ENCODE assay signal across 30 mouse cellular contexts in genomic region chr5:5551110-5551509, GRCm38 (mm10). TPM values are rescaled to one million over a fixed set of nuclear protein-coding genes. Genes with fewer than 3 reads are reported as not detected.
"Had no signal": no experiment of that assay in that cellular context is flagged by ENCODE, and none has a peak within 500 bp of the region (broad histone marks: within the 10 kb centered on the region; RNA-seq: fewer than 3 reads in every experiment).

No protein-coding gene starts in this region.

- H3K9me3 ChIP-seq: heart, embryonic 12.5 days; hindbrain, embryonic 13.5 days; hindbrain, embryonic 15.5 days; kidney, embryonic 15.5 days; limb, embryonic 12.5 days; liver, embryonic 12.5 days had no signal

- H3K27ac ChIP-seq: gastrocnemius, adult 2 months; heart, adult 2 months; hindbrain, embryonic 13.5 days; hindbrain, embryonic 15.5 days; hindbrain, postnatal 0 days; kidney, embryonic 15.5 days; kidney, postnatal 0 days; limb, embryonic 12.5 days; liver, embryonic 12.5 days had no signal

- H3K4me3 ChIP-seq: gastrocnemius, adult 2 months; heart, adult 2 months; heart, embryonic 12.5 days; hindbrain, embryonic 13.5 days; hindbrain, embryonic 15.5 days; kidney, embryonic 15.5 days; limb, embryonic 12.5 days; liver, embryonic 12.5 days had no signal

- ATAC-seq: hindbrain, postnatal 0 days; intestine, embryonic 16.5 days; liver, embryonic 12.5 days had no signal

- H3K27me3 ChIP-seq: heart, embryonic 12.5 days; hindbrain, embryonic 13.5 days; hindbrain, embryonic 15.5 days; kidney, embryonic 15.5 days; limb, embryonic 12.5 days; liver, embryonic 12.5 days had no signal

- H3K9ac ChIP-seq: heart, embryonic 12.5 days; hindbrain, embryonic 13.5 days; hindbrain, embryonic 15.5 days; kidney, embryonic 15.5 days; limb, embryonic 12.5 days; liver, embryonic 12.5 days had no signal

- DNase-seq: gastrocnemius, adult 2 months; gastrocnemius, postnatal 10 days; gastrocnemius, postnatal 25 days; heart, adult 11 months; heart, adult 2 months; heart, postnatal 10 days; heart, postnatal 4 days; kidney, adult 11 months; kidney, adult 2 months; kidney, adult 9 months; kidney, postnatal 14 days; kidney, postnatal 36 days; layer of hippocampus, adult 9-11 months; layer of hippocampus, postnatal 36 days; left cerebral cortex, postnatal 4 days; liver had no signal

- H3K4me1 ChIP-seq: heart, embryonic 12.5 days; hindbrain, embryonic 13.5 days; hindbrain, embryonic 15.5 days; kidney, embryonic 15.5 days; limb, embryonic 12.5 days; liver, embryonic 12.5 days had no signal

- H3K4me2 ChIP-seq: heart, embryonic 12.5 days; hindbrain, embryonic 13.5 days; hindbrain, embryonic 15.5 days; kidney, embryonic 15.5 days; limb, embryonic 12.5 days; liver, embryonic 12.5 days had no signal

RNA-seq across cellular contexts. Expression of gene Gm8773, which starts 22.5 kb away (rescaled TPM):
- total RNA-seq: gastrocnemius, adult 2 months; gastrocnemius, postnatal 10 days; gastrocnemius, postnatal 25 days; heart, adult 2 months; heart, postnatal 10 days; heart, postnatal 25 days; heart, postnatal 4 days; layer of hippocampus, adult 18-20 months; layer of hippocampus, adult 8-10 months; layer of hippocampus, postnatal 36 days; left cerebral cortex, adult 18-20 months; left cerebral cortex, adult 8-10 months had no signal
